Mouse (Mus musculus) testis, adult 2 months (tissue): Measurements from ENCODE around the gene Apoc4.

ENCODE experiments used
- CTCF ChIP-seq: fragments of 200-500 bp; IDR thresholded peaks from 2 replicates; pipeline ENCODE4 v1.5.1; 2012; ENCODE audit warnings: low read depth, mild to moderate bottlenecking, inconsistent platforms, low read length, moderate library complexity; ENCODE audit not compliant: control insufficient read depth, insufficient read depth, insufficient replicate concordance
- POLR2A ChIP-seq: fragments of 200-500 bp; IDR thresholded peaks from 2 replicates; pipeline ENCODE4 v1.6.1; 2012; ENCODE audit warnings: low read depth, mild to moderate bottlenecking, inconsistent platforms, low read length, moderate library complexity; ENCODE audit not compliant: control insufficient read depth

GRCm38 (mm10) chr7:19678901-19679300 lies 2.4 kb downstream of the Apoc4 start:
- no peak for TF ChIP-seq CTCF
- TF ChIP-seq POLR2A, result no peak
